Mouse (Mus musculus) heart, adult 18-20 months (tissue): ENCODE data around the gene 1110059E24Rik. TPM values are rescaled to one million over a fixed set of nuclear protein-coding genes. Genes with fewer than 3 reads are reported as not detected.
"Not testable (repeated sequence)": the region's sequence is repeated elsewhere in the genome, so short reads cannot be mapped to it uniquely, and the experiment has no call there.

Experiments
- DNase-seq, 2 experiments: peaks; one replicate each; pipeline ENCODE4 v3.0.0; 2021 to 2022; ENCODE audit warnings: mixed read lengths in 1 of 2
- long read RNA-seq, 2 experiments: library from polyadenylated mRNA; stranded (forward); transcript quantifications; one replicate each; pipeline ENCODE4 v2.0.0; 2021
- total RNA-seq, 2 experiments: library from RNA; stranded (reverse); gene quantifications; 2 replicates each; pipeline ENCODE4 v1.2.3; 2021

The 1110059E24Rik gene
- 10 to 100 TPM; 12.4 to 13.4 TPM for total RNA-seq
- long read RNA-seq, experiment 1, transcript 1110059E24Rik-201 (4 exons, 1,614 nt), result major isoform, 8 of 9 reads
- long read RNA-seq, experiment 1, partial matches to known transcripts, result 0 of 9 reads
- long read RNA-seq, experiment 1, other reads (novel, unspliced or antisense), result 0 of 9 reads
- long read RNA-seq, experiment 2, partial matches to known transcripts, result 0 of 4 reads
- long read RNA-seq, experiment 2, other reads (novel, unspliced or antisense), result 1 of 4 reads

- peak; percentile 97 to 99 for DNase-seq
Measured at GRCm38 (mm10) chr19:21652285-21653171, at the start of gene 1110059E24Rik. Gene 1110059E24Rik (minus strand): TSS chr19:21652976.

GRCm38 (mm10) chr19:21680986-21681385, 28.2 kb upstream of the 1110059E24Rik start:
- no peak for DNase-seq

- DNase-seq, result no peak
Measured at GRCm38 (mm10) chr19:21680091-21680490, 27.3 kb upstream of the 1110059E24Rik start.

- no peak for DNase-seq
Measured at GRCm38 (mm10) chr19:21674354-21675096, 21.7 kb upstream of the 1110059E24Rik start.

GRCm38 (mm10) chr19:21669650-21670049, 16.9 kb upstream of the 1110059E24Rik start:
- no peak for DNase-seq

GRCm38 (mm10) chr19:21663756-21664456, 11.1 kb upstream of the 1110059E24Rik start:
- DNase-seq, result peak in 1 of 2 experiments; percentile 13

GRCm38 (mm10) chr19:21660734-21661133, 8.0 kb upstream of the 1110059E24Rik start:
- no peak for DNase-seq

- no peak for DNase-seq
Measured at GRCm38 (mm10) chr19:21654788-21655187, 2.0 kb upstream of the 1110059E24Rik start.

- DNase-seq, result peak; percentile 51 to 66
Measured at GRCm38 (mm10) chr19:21653172-21653981, 601 bp upstream of the 1110059E24Rik start, which contains the start of gene Abhd17b. Gene Abhd17b (plus strand): TSS chr19:21653185.

- no peak for DNase-seq
Measured at GRCm38 (mm10) chr19:21651664-21652063, 1.1 kb downstream of the 1110059E24Rik start.

GRCm38 (mm10) chr19:21646142-21646541, 6.6 kb downstream of the 1110059E24Rik start:
- DNase-seq, result no peak

GRCm38 (mm10) chr19:21645301-21645700, 7.5 kb downstream of the 1110059E24Rik start:
- DNase-seq, result no peak

GRCm38 (mm10) chr19:21643935-21644334, 8.8 kb downstream of the 1110059E24Rik start:
- no peak for DNase-seq

- no peak for DNase-seq
Measured at GRCm38 (mm10) chr19:21637672-21638071, 15.1 kb downstream of the 1110059E24Rik start.

- DNase-seq, result no peak
Measured at GRCm38 (mm10) chr19:21636907-21637306, 15.9 kb downstream of the 1110059E24Rik start.

GRCm38 (mm10) chr19:21635406-21635805, 17.4 kb downstream of the 1110059E24Rik start:
- DNase-seq, result no peak

- DNase-seq, result peak in 1 of 2 experiments; percentile 21
Measured at GRCm38 (mm10) chr19:21630656-21631331, 22.0 kb downstream of the 1110059E24Rik start.

GRCm38 (mm10) chr19:21629501-21629900, 23.3 kb downstream of the 1110059E24Rik start:
- DNase-seq, result no peak

- no peak for DNase-seq
Measured at GRCm38 (mm10) chr19:21629030-21629429, 23.7 kb downstream of the 1110059E24Rik start.

GRCm38 (mm10) chr19:21628440-21628839, 24.3 kb downstream of the 1110059E24Rik start:
- not testable (repeated sequence) for DNase-seq
